Mouse (Mus musculus) limb, embryonic 15.5 days (tissue): ENCODE results near the gene Cgn. TPM values are rescaled to one million over a fixed set of nuclear protein-coding genes. Genes with fewer than 3 reads are reported as not detected.
"Not testable (repeated sequence)": the region's sequence is repeated elsewhere in the genome, so short reads cannot be mapped to it uniquely, and the experiment has no call there.

Experiments
- ATAC-seq: fragments of 200-750 bp; cut with Nextera tagmentation; 2 replicates; pipeline ENCODE4 v1.8.0; 2017; ENCODE audit warnings: low read depth, moderate TSS enrichment; ENCODE audit not compliant: insufficient number of reproducible peaks, low FRiP score, low TSS enrichment
- H3K27ac ChIP-seq: fragments of 300-500 bp; sonication (generic); 2 replicates; pipeline ENCODE4 v1.5.1; 2015; ENCODE audit warnings: moderate library complexity, mild to moderate bottlenecking, inconsistent platforms
- H3K27me3 ChIP-seq: fragments of 300-500 bp; sonication (generic); 2 replicates; pipeline ENCODE4 v1.6.1; 2015; ENCODE audit warnings: inconsistent platforms
- H3K36me3 ChIP-seq: fragments of 300-500 bp; sonication (generic); 2 replicates; pipeline ENCODE4 v1.6.1; 2015; ENCODE audit warnings: inconsistent platforms
- H3K4me1 ChIP-seq: fragments of 300-500 bp; sonication (generic); 2 replicates; pipeline ENCODE4 v1.6.1; 2015; ENCODE audit warnings: inconsistent platforms
- H3K4me2 ChIP-seq: fragments of 300-500 bp; sonication (generic); 2 replicates; pipeline ENCODE4 v1.6.1; 2015; ENCODE audit warnings: mild to moderate bottlenecking, inconsistent platforms
- H3K4me3 ChIP-seq: fragments of 300-500 bp; sonication (generic); 2 replicates; pipeline ENCODE4 v1.5.1; 2015; ENCODE audit warnings: mild to moderate bottlenecking, inconsistent platforms
- H3K9ac ChIP-seq: fragments of 300-500 bp; sonication (generic); 2 replicates; pipeline ENCODE4 v1.6.1; 2015; ENCODE audit warnings: inconsistent platforms
- H3K9me3 ChIP-seq: fragments of 300-500 bp; sonication (generic); 2 replicates; pipeline ENCODE4 v1.6.1; 2016; ENCODE audit warnings: inconsistent platforms
- WGBS: fragments of 180-500 bp; shearing (Covaris S2); methylation state at CpG from one replicate; pipeline ENCODE4 v1.1.7; 2015; 5-methylcytosine and 5-hydroxymethylcytosine counted together
- polyA plus RNA-seq: library from polyadenylated mRNA; unstranded; fragments of >200 nt; fragmentation: Nextera tagmentation; extraction: Ambion mirVana; gene quantifications from 2 replicates; pipeline ENCODE4 v1.2.1, GENCODE M21; 2015

Cgn gene
- polyA plus RNA-seq, 1 experiment from 2014 or later, result 16.7 TPM

- peak overlapping the region; percentile 59 for H3K4me2 ChIP-seq
- peak; percentile 23; the same call in 1 of the 2 replicates for ATAC-seq
- not testable (repeated sequence) for H3K9ac ChIP-seq
Measured at GRCm38 (mm10) chr3:94757251-94758055, 28.8 kb downstream of the Cgn start.

GRCm38 (mm10) chr3:94745691-94746090 lies 40.6 kb downstream of the Cgn start:
- H3K36me3 ChIP-seq, result no peaks in the 10 kb centered on the region
- WGBS, result 97% methylated on average over 17 of the region's 17 CpGs

More at GRCm38 (mm10) chr3:94757251-94758055, 28.8 kb downstream of the Cgn start:
- not testable (repeated sequence) for H3K36me3 ChIP-seq, H3K9me3 ChIP-seq, H3K27ac ChIP-seq, H3K27me3 ChIP-seq, H3K4me1 ChIP-seq
- 2% methylated on average over 27 of the region's 47 CpGs for WGBS
- H3K4me3 ChIP-seq, result peak overlapping the region; percentile 40

GRCm38 (mm10) chr3:94723637-94724036 lies 62.7 kb downstream of the Cgn start:
- not testable (repeated sequence) for H3K36me3 ChIP-seq, H3K9ac ChIP-seq, H3K27ac ChIP-seq, H3K4me1 ChIP-seq, H3K9me3 ChIP-seq, H3K27me3 ChIP-seq, ATAC-seq, H3K4me3 ChIP-seq, H3K4me2 ChIP-seq
- 37% methylated on average over 2 of the region's 2 CpGs for WGBS

More at GRCm38 (mm10) chr3:94745691-94746090, 40.6 kb downstream of the Cgn start:
- no peak overlapping the region for H3K9ac ChIP-seq
- no peak overlapping the region for H3K4me2 ChIP-seq
- no peak for ATAC-seq
- no peak overlapping the region for H3K27ac ChIP-seq
- H3K4me3 ChIP-seq, result no peak overlapping the region
- no peaks in the 10 kb centered on the region for H3K27me3 ChIP-seq
- no peaks in the 10 kb centered on the region for H3K4me1 ChIP-seq
- no peaks in the 10 kb centered on the region for H3K9me3 ChIP-seq

GRCm38 (mm10) chr3:94718253-94718652 lies 68.0 kb downstream of the Cgn start:
- not testable (repeated sequence) for H3K27ac ChIP-seq, H3K4me2 ChIP-seq, ATAC-seq, H3K9me3 ChIP-seq, H3K9ac ChIP-seq, H3K4me3 ChIP-seq, H3K36me3 ChIP-seq, H3K27me3 ChIP-seq, H3K4me1 ChIP-seq
- 58% methylated on average over 1 of the region's 1 CpGs for WGBS

- not testable (repeated sequence) for ATAC-seq, H3K4me1 ChIP-seq, H3K9me3 ChIP-seq, H3K27me3 ChIP-seq, H3K9ac ChIP-seq, H3K27ac ChIP-seq, H3K4me3 ChIP-seq, H3K36me3 ChIP-seq, H3K4me2 ChIP-seq
- 87% methylated on average over 3 of the region's 3 CpGs for WGBS
Measured at GRCm38 (mm10) chr3:94713424-94713823, 72.9 kb downstream of the Cgn start.

GRCm38 (mm10) chr3:94710591-94710990 lies 75.7 kb downstream of the Cgn start:
- H3K4me1 ChIP-seq, H3K36me3 ChIP-seq, ATAC-seq, H3K9ac ChIP-seq, H3K27me3 ChIP-seq, H3K9me3 ChIP-seq, H3K27ac ChIP-seq, H3K4me3 ChIP-seq, H3K4me2 ChIP-seq: not testable (repeated sequence)

Other genes with a start within 250 kb of the Cgn start
- 43.4 and 45.7 TPM in 2 replicates for gene Snx27, start 203.8 kb downstream of the Cgn start, polyA plus RNA-seq
- gene Gm10972, start 143.4 kb downstream of the Cgn start, polyA plus RNA-seq, result not detected in 2 replicates
- 30.2 and 30.9 TPM in 2 replicates for gene Tuft1, start 127.6 kb downstream of the Cgn start, polyA plus RNA-seq
- 0.77 and 1.4 TPM in 2 replicates for gene Selenbp2, start 92.9 kb downstream of the Cgn start, polyA plus RNA-seq
- gene Pogz, start 51.1 kb upstream of the Cgn start, polyA plus RNA-seq, result 12.9 and 13.1 TPM in 2 replicates
- 312 and 330 TPM in 2 replicates for gene Psmb4, start 100.5 kb upstream of the Cgn start, polyA plus RNA-seq
- 51.9 and 57.7 TPM in 2 replicates for gene Selenbp1, start 146.6 kb upstream of the Cgn start, polyA plus RNA-seq
- 8.0 and 8.2 TPM in 2 replicates for gene Rfx5, start 167.6 kb upstream of the Cgn start, polyA plus RNA-seq
- gene Pi4kb, start 188.2 kb upstream of the Cgn start, polyA plus RNA-seq, result 26.8 and 29.1 TPM in 2 replicates
- gene Zfp687, start 229.0 kb upstream of the Cgn start, polyA plus RNA-seq, result 16.8 and 20.2 TPM in 2 replicates